Mouse (Mus musculus): ENCODE results near the gene Dync1i1. TPM values are rescaled to one million over a fixed set of nuclear protein-coding genes. Genes with fewer than 3 reads are reported as not detected.

The Dync1i1 gene
- polyA plus RNA-seq, 1 experiment from 2014 or later: 159 TPM

GRCm38 (mm10) chr6:5915028-5915427 is 189.6 kb downstream of the Dync1i1 start:
- H3K36me3 ChIP-seq (ENCODE audit: control insufficient read depth, insufficient read depth): no peaks in the 10 kb centered on the region
- H3K9me3 ChIP-seq (ENCODE audit: control insufficient read depth, low read length): no peaks in the 10 kb centered on the region
- no peaks in the 10 kb centered on the region for H3K27me3 ChIP-seq (replicated peaks; ENCODE audit: control insufficient read depth, insufficient read depth, low read length)
- no peak for ATAC-seq
- no peak overlapping the region for H3K9ac ChIP-seq (replicated peaks; ENCODE audit: low read depth, low read length)
- no peak overlapping the region for H3K4me2 ChIP-seq (ENCODE audit: low read length)
- H3K4me3 ChIP-seq (replicated peaks; ENCODE audit: low read length): no peak overlapping the region
- no peaks in the 10 kb centered on the region for H3K4me1 ChIP-seq (replicated peaks; ENCODE audit: control insufficient read depth, insufficient read depth, low read length)
- 81% methylated on average over 2 of the region's 2 CpGs for WGBS
- no peak overlapping the region for H3K27ac ChIP-seq (ENCODE audit: low read length)

GRCm38 (mm10) chr6:5920670-5921069 is 195.2 kb downstream of the Dync1i1 start:
- no peaks in the 10 kb centered on the region for H3K9me3 ChIP-seq (ENCODE audit: control insufficient read depth, low read length)
- WGBS: 88% methylated on average over 4 of the region's 4 CpGs
- H3K27ac ChIP-seq (ENCODE audit: low read length): no peak overlapping the region
- no peak overlapping the region for H3K4me2 ChIP-seq (ENCODE audit: low read length)
- no peak overlapping the region for H3K9ac ChIP-seq (replicated peaks; ENCODE audit: low read depth, low read length)
- no peaks in the 10 kb centered on the region for H3K27me3 ChIP-seq (replicated peaks; ENCODE audit: control insufficient read depth, insufficient read depth, low read length)
- H3K36me3 ChIP-seq (ENCODE audit: control insufficient read depth, insufficient read depth): no peaks in the 10 kb centered on the region
- ATAC-seq: no peak
- H3K4me3 ChIP-seq (replicated peaks; ENCODE audit: low read length): no peak overlapping the region
- no peaks in the 10 kb centered on the region for H3K4me1 ChIP-seq (replicated peaks; ENCODE audit: control insufficient read depth, insufficient read depth, low read length)

- no peak overlapping the region for H3K9ac ChIP-seq (replicated peaks; ENCODE audit: low read depth, low read length)
- H3K4me3 ChIP-seq (replicated peaks; ENCODE audit: low read length): no peak overlapping the region
- H3K27me3 ChIP-seq (replicated peaks; ENCODE audit: control insufficient read depth, insufficient read depth, low read length): no peaks in the 10 kb centered on the region
- no peaks in the 10 kb centered on the region for H3K4me1 ChIP-seq (replicated peaks; ENCODE audit: control insufficient read depth, insufficient read depth, low read length)
- no peak overlapping the region for H3K27ac ChIP-seq (ENCODE audit: low read length)
- no peaks in the 10 kb centered on the region for H3K9me3 ChIP-seq (ENCODE audit: control insufficient read depth, low read length)
- no peak overlapping the region for H3K4me2 ChIP-seq (ENCODE audit: low read length)
- ATAC-seq: no peak
- WGBS: 31% methylated on average over 1 of the region's 1 CpGs
- no peaks in the 10 kb centered on the region for H3K36me3 ChIP-seq (ENCODE audit: control insufficient read depth, insufficient read depth)
Measured at GRCm38 (mm10) chr6:5922676-5923075, 197.2 kb downstream of the Dync1i1 start.

- Histone ChIP-seq H3K9ac (replicated peaks; ENCODE audit: low read depth, low read length) (no peak overlapping the region), H3K27ac (ENCODE audit: low read length) (no peak overlapping the region), H3K4me2 (ENCODE audit: low read length) (no peak overlapping the region), H3K4me3 (replicated peaks; ENCODE audit: low read length) (no peak overlapping the region), H3K36me3 (ENCODE audit: control insufficient read depth, insufficient read depth) (no peaks in the 10 kb centered on the region), H3K4me1 (replicated peaks; ENCODE audit: control insufficient read depth, insufficient read depth, low read length) (no peaks in the 10 kb centered on the region), H3K9me3 (ENCODE audit: control insufficient read depth, low read length) (no peaks in the 10 kb centered on the region), H3K27me3 (replicated peaks; ENCODE audit: control insufficient read depth, insufficient read depth, low read length) (no peaks in the 10 kb centered on the region)
- 95% methylated on average over 7 of the region's 7 CpGs for WGBS
- no peak for ATAC-seq
Measured at GRCm38 (mm10) chr6:5923148-5923547, 197.7 kb downstream of the Dync1i1 start.

- H3K27me3 ChIP-seq (replicated peaks; ENCODE audit: control insufficient read depth, insufficient read depth, low read length): no peaks in the 10 kb centered on the region
- H3K9me3 ChIP-seq (ENCODE audit: control insufficient read depth, low read length): no peaks in the 10 kb centered on the region
- no peak overlapping the region for H3K9ac ChIP-seq (replicated peaks; ENCODE audit: low read depth, low read length)
- no peak overlapping the region for H3K4me3 ChIP-seq (replicated peaks; ENCODE audit: low read length)
- no peaks in the 10 kb centered on the region for H3K36me3 ChIP-seq (ENCODE audit: control insufficient read depth, insufficient read depth)
- peaks cover 13% of the 10 kb centered on the region for H3K4me1 ChIP-seq (replicated peaks; ENCODE audit: control insufficient read depth, insufficient read depth, low read length)
- ATAC-seq: peak; percentile 96
- peak overlapping the region; percentile 48; the same call in 1 of the 2 replicates for H3K27ac ChIP-seq (ENCODE audit: low read length)
- H3K4me2 ChIP-seq (ENCODE audit: low read length): peak overlapping the region; percentile 17; the same call in 1 of the 2 replicates
- WGBS: 43% methylated on average over 8 of the region's 8 CpGs
Measured at GRCm38 (mm10) chr6:5930140-5930539, 204.7 kb downstream of the Dync1i1 start.

GRCm38 (mm10) chr6:5935587-5936353 is 210.3 kb downstream of the Dync1i1 start:
- Histone ChIP-seq H3K4me3 (replicated peaks; ENCODE audit: low read length) (no peak overlapping the region), H3K27me3 (replicated peaks; ENCODE audit: control insufficient read depth, insufficient read depth, low read length) (no peaks in the 10 kb centered on the region), H3K4me1 (replicated peaks; ENCODE audit: control insufficient read depth, insufficient read depth, low read length) (peaks cover 5% of the 10 kb centered on the region), H3K9me3 (ENCODE audit: control insufficient read depth, low read length) (no peaks in the 10 kb centered on the region), H3K36me3 (ENCODE audit: control insufficient read depth, insufficient read depth) (no peaks in the 10 kb centered on the region), H3K9ac (replicated peaks; ENCODE audit: low read depth, low read length) (no peak overlapping the region), H3K4me2 (ENCODE audit: low read length) (no peak overlapping the region), H3K27ac (ENCODE audit: low read length) (no peak overlapping the region)
- peak; percentile 76 for ATAC-seq
- WGBS: 80% methylated on average over 8 of the region's 8 CpGs

- ATAC-seq: peak; percentile 49; the same call in 1 of the 2 replicates
- H3K27me3 ChIP-seq (replicated peaks; ENCODE audit: control insufficient read depth, insufficient read depth, low read length): no peaks in the 10 kb centered on the region
Measured at GRCm38 (mm10) chr6:5949812-5950392, 224.5 kb downstream of the Dync1i1 start.

GRCm38 (mm10) chr6:5956316-5956913 is 231.0 kb downstream of the Dync1i1 start:
- Histone ChIP-seq H3K9ac (replicated peaks; ENCODE audit: low read depth, low read length) (no peak overlapping the region), H3K36me3 (ENCODE audit: control insufficient read depth, insufficient read depth) (no peaks in the 10 kb centered on the region), H3K4me1 (replicated peaks; ENCODE audit: control insufficient read depth, insufficient read depth, low read length) (no peaks in the 10 kb centered on the region), H3K27me3 (replicated peaks; ENCODE audit: control insufficient read depth, insufficient read depth, low read length) (no peaks in the 10 kb centered on the region), H3K4me2 (ENCODE audit: low read length) (no peak overlapping the region), H3K9me3 (ENCODE audit: control insufficient read depth, low read length) (no peaks in the 10 kb centered on the region), H3K4me3 (replicated peaks; ENCODE audit: low read length) (no peak overlapping the region), H3K27ac (ENCODE audit: low read length) (no peak overlapping the region)
- 77% methylated on average over 10 of the region's 10 CpGs for WGBS
- no peak for ATAC-seq

More at GRCm38 (mm10) chr6:5949812-5950392, 224.5 kb downstream of the Dync1i1 start:
- 42% methylated on average over 9 of the region's 9 CpGs for WGBS
- Histone ChIP-seq H3K36me3 (ENCODE audit: control insufficient read depth, insufficient read depth) (no peaks in the 10 kb centered on the region), H3K4me2 (ENCODE audit: low read length) (no peak overlapping the region), H3K9ac (replicated peaks; ENCODE audit: low read depth, low read length) (no peak overlapping the region), H3K9me3 (ENCODE audit: control insufficient read depth, low read length) (no peaks in the 10 kb centered on the region), H3K4me3 (replicated peaks; ENCODE audit: low read length) (no peak overlapping the region), H3K27ac (ENCODE audit: low read length) (no peak overlapping the region), H3K4me1 (replicated peaks; ENCODE audit: control insufficient read depth, insufficient read depth, low read length) (no peaks in the 10 kb centered on the region)

GRCm38 (mm10) chr6:5960728-5961127 is 235.3 kb downstream of the Dync1i1 start:
- no peak overlapping the region for H3K9ac ChIP-seq (replicated peaks; ENCODE audit: low read depth, low read length)
- WGBS: 51% methylated on average over 4 of the region's 4 CpGs
- H3K27ac ChIP-seq (ENCODE audit: low read length): no peak overlapping the region
- no peaks in the 10 kb centered on the region for H3K27me3 ChIP-seq (replicated peaks; ENCODE audit: control insufficient read depth, insufficient read depth, low read length)
- H3K4me2 ChIP-seq (ENCODE audit: low read length): no peak overlapping the region
- H3K9me3 ChIP-seq (ENCODE audit: control insufficient read depth, low read length): no peaks in the 10 kb centered on the region
- no peak overlapping the region for H3K4me3 ChIP-seq (replicated peaks; ENCODE audit: low read length)
- no peaks in the 10 kb centered on the region for H3K4me1 ChIP-seq (replicated peaks; ENCODE audit: control insufficient read depth, insufficient read depth, low read length)
- H3K36me3 ChIP-seq (ENCODE audit: control insufficient read depth, insufficient read depth): peaks cover 2% of the 10 kb centered on the region; the same call in 1 of the 2 replicates
- ATAC-seq: no peak
